Mouse (Mus musculus): ENCODE results near the gene Dnaic1.

Dnaic1 gene

DNA sequence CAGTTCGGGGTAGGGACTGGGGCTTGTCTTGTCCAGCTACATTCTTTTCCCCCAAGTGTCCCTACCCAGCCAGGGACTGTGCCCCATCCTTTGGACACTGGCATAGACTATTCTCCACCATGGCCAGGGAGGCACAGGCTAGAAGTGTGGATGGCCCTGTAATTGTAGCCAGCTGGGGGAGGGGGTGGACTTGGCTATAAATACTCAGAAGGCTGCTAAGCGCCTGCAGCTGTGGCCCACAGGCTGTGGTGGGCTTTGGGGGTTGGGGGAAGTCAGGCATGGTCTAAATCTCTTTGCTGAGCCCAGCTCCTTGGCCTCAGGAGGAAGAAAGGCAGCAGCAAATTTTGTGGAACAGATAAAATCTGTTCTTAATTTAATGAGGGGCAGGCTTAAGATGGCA lies 66.3 kb downstream of the Dnaic1 start:
- no peak for DNase-seq (ENCODE audit: low spot score in 2 of 2)

DNA sequence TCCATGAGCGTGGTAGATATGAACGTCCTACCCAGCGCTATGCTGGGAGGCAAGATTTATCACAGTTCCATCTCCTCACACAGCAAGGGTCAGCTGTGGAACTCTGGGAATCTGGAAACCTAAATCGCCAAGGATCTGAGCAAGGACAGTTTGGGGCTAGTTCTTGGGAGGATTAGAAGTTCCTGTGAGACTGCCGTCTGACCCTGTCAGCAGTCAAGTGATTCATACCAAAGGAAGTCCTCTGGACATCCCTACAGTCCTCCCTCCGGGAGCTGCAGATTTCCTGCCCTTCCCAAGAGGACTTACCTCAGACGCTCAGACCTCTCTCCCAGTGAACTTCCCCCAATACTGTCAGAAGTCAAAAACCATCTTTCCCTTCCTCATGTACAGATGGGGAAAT lies 66.8 kb downstream of the Dnaic1 start:
- no peak for DNase-seq (ENCODE audit: low spot score in 2 of 2)

DNA sequence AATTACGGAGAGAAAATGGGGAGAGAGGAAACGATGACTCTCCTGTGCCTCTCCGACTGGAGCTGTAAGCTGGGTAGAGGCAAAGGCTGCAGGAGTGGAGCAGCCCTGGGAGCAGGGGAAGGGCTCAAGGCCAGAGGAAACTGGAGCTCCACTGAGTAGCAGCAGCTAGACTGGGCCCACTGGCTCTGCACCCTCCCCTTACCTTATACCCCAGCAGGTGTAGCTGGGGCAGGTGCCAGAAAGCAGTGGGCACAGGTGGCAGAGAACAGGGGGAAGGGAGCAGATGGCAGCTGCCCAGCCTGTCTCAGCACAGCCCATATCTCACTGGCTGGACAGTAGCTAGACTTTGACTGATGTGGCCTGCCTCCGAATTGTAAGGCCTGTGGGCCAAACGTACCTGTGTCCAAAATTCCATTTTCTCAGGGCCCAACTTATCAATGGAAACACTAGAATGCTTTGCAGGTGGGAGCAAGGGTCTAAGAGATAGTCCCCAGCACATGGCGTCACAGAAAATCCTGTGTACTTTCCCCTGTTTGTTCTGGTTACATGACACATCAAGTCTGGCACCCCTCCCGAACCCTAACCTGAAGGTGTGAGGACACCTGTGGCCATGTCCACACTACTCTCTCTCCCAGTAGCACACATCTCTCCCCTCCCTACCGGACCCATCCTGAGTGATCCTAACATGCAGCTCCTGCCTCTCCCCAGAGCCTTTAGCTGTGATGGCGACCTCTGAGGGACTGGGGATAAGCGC lies 67.5 kb downstream of the Dnaic1 start:
- no peak for DNase-seq (ENCODE audit: low spot score in 2 of 2)

DNA sequence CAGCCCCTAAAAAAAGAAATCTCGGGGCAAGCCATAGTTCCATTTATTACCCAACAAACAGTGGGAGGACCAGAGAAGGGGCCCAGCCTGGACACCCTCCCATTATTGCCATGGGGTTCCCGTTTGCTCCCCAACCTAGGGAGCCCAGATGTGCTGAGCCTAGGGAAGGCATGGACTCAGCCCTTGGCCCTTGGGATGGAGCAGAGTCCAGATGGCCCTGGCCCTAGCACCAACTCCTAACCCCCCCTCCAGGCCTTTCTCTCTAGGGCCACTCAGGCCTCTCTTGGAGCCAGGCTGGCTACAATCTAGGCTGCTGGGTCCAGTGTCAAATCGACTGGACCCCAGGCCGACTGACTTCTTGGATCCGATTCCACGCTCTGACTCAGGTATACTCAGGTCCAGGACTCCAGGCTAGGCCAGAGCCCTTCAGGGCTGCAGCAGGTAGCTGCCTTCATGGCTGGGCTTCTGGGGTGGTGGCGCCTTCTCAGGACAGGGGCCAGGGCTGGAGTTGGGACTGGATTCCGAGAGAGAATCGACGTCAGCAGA lies 68.7 kb downstream of the Dnaic1 start:
- no peak for DNase-seq (ENCODE audit: low spot score in 2 of 2)

DNA sequence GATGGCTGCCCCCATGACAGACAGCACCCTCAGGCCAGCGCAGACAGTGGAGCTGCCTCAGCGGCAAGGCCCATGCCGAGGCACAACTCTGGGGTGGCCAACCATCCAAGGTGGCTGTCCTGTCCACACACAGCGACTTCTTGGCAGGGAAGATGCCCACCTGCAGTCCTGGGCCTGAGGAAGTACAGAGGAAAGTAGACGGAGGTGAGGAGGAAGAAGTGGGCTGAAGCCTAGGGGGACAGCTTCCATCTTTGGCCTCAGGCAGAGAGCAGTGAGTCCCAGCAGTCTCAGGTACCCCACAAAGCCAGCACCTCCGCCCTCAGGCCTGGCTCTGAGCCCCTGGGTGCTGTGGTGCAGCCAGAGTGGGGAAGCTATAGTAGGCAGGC lies 69.2 kb downstream of the Dnaic1 start:
- no peak for DNase-seq (ENCODE audit: low spot score in 2 of 2)

DNA sequence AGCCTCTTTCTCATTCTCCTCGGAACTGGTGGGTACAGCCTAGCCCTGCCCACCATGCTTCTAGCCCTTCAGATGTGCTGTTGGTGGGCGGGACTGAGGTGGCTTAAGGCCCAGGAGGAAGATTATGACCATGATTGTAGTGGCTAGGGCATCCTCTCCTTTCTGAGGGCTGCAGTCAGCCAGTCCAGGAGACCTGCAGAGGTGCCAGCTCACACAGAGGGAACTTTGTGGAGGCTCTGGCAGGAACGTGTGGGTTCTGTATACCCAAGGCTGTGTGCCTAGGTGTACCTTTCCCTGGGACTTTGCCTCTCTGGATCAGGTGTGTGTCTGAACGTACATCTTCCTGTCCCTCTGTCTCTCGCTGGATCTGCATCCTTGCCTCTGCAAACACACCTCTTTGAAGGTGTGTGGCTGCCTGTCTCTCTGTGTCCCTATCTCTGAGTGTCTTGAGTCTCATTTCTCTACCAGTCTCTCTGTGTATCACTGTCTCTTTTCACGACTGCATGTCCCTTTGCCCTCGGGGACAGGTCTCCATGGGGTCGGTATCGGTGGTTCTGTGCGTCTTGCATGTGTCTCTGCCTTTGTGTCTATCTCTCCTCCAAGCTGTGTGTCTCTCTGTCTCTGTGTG lies 69.8 kb downstream of the Dnaic1 start:
- DNase-seq (ENCODE audit: low spot score in 2 of 2): no peak

DNA sequence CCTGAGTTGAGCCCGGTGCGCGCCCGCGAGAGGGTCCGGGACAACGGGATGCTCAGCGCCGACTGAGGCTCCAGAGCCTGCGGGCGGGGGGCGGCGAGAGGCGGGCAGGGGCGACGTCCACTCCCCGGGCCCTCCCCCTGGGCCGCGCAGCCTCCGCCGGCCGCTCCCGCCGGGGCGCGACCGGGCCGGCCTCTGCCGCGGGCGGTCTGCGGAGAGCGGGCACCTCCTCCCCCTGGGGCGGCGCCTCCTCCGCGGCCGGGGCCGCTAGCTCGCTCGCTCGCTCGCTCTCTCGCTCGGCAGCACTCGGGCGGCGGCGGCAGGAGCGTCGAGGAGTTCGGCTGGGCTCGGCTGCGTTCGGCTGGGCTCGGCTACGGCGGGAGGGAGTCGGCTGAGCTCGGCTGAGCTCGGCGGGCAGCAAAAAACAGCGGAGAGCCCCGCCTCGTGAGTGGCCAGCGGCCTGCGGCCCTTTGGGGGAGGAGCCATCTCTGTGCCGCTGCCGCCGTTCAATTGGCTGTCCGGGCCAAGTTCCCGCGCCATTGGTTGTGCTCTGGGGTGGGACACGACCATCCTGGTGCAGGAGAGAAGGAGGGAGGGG lies 70.4 kb downstream of the Dnaic1 start, which contains the start of gene Enho:
Enho (minus strand) TSS at position 412 of the 595 bp plus-strand sequence.
- DNase-seq (ENCODE audit: low spot score in 2 of 2): peak; percentile 96

DNA sequence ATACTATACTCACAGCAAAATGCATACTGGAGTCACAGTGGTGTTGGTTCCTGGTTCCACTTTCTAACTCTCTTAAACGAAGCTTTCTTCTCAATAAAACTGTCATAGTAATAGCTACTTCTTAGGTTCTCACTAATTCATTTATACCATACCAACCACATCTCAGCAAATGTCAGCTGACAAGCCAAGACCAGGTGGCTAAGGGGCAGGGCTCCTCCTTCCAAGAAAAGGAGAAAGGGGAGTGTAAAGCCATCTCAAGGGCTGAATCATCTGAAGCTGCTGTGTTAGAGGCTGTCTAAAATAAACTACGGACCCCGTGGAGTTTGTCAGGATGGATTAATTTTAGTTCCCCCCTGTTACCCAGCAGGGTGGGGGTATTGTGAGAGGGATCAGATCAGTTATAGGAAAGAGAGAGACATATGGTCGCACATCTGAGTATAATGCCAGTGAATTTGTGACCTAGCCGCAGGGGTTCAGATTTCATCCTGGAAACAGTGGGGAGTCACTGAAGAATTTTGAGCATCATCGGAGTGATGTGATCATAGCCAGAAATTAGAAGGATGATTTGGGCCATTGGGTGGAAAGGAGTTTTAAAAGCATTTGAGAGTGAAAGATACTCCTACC lies 71.7 kb downstream of the Dnaic1 start:
- no peak for DNase-seq (ENCODE audit: low spot score in 2 of 2)

DNA sequence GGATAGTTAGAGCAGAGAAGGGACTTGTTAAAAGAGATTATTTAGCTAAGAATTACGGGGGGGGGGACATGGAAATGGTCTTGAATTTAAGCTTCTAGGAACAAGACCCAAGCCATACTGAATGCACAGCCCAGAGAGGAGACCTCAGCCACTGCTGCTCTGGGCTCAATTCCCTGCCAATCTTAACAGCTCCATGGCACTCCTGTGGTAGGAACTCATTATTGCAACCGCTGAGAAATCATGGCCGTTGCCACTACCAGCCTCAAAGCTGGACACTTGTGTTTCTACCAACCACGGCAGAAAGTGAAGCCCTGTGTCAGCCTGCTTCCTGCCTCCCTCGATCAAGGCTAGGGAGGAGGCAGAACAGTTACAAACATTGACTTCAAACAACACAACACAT lies 75.9 kb downstream of the Dnaic1 start:
- DNase-seq (ENCODE audit: low spot score in 2 of 2): peak in 1 of 2 experiments; percentile 56

DNA sequence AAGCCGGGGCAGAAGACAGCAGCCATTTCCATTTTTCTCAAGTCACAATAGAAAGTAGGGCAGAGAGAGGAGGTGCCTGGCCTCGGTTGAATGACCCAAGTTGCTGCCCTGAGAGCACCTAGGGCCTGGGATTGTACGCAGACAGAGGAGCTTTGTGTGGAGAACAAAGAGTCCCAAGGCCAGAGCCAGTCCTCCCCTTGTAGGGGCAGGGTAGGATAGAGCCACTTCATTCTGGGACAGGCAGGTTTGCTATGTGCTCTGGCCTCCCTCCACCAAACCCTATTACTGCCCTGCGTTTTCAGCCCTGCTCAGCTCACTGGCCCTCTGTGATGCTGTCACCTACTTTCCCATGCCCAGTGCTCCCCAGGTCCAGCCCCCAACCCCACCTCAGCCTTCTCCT lies 78.6 kb downstream of the Dnaic1 start:
- DNase-seq (ENCODE audit: low spot score in 2 of 2): no peak

DNA sequence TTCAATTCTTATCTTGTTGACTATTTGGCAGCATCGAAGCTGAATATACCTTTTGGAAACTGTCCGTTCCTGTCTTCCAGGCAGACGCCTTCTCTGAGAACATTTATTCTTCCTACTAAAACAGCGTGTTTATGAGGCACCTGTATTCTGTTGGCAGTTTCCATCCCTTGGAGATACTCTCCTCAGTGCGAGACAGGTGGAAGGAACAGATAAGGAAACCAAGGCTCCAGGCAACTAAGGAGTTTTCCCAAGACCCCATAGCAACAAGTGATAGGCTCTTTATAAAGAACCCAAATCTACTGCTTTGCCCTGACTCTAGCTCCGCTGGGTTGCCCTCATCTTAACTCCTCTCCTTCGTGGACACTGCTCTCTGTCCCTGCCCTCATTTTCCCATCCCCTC lies 79.1 kb downstream of the Dnaic1 start:
- DNase-seq (ENCODE audit: low spot score in 2 of 2): no peak

DNA sequence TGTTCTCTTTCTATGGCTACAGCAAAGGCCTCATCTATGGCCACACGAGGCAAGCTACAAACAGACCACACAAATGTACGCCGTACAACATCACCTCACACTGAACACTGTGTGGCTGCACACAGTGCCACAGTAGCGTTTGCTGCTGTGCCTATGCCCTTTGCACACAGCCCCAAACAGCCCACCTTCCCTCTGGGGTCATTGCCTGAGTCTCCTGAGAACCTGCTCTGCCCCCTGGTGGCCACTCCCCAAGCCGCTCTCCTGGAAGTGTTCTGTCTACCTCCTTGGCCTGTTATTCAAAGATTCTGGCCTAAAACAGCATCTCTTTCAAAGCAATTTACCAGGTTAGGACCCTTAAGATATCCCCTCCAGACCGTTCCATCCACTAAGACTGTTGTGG lies 83.7 kb downstream of the Dnaic1 start:
- DNase-seq (ENCODE audit: low spot score in 2 of 2): peak; percentile 72 to 85

DNA sequence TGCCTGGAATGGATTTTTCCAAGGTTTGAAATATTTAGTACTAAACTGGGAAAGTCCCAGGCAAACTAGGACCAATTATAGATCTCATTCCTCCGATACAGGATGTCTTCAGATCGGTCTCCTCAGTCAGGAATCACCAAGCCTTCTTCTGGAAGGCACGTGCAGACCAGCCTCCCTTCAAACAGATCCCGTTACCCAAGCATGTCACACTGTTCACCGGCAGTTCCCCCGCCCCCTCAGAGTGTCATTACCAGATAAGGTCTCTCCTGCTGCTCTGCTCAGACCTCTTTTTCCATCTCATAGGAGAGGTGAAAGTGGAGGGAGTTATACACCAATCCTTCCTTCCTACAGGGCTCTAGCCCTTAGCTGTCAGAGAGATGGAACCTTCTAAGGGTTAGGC lies 84.2 kb downstream of the Dnaic1 start:
- no peak for DNase-seq (ENCODE audit: low spot score in 2 of 2)

DNA sequence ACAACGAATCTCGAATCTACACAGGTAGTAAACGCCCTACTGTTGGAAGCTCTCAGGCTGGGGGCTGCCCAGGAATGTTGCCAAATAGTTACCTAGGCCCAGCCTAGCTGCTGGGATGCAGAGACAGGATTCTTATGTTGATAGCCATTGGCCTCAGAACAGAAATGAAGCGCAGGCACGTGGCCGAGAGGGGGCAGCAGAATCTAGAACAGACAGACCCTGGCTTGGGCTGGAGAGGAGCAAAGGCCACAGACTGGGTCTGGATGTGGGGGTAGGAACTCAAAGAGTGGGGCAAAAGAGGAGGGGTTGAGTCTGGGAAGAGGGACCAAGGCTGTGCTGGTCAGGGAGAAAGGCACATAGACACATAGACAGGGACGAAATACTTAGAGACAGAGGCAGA lies 84.6 kb downstream of the Dnaic1 start:
- peak; percentile 59 to 71 for DNase-seq (ENCODE audit: low spot score in 2 of 2)

DNA sequence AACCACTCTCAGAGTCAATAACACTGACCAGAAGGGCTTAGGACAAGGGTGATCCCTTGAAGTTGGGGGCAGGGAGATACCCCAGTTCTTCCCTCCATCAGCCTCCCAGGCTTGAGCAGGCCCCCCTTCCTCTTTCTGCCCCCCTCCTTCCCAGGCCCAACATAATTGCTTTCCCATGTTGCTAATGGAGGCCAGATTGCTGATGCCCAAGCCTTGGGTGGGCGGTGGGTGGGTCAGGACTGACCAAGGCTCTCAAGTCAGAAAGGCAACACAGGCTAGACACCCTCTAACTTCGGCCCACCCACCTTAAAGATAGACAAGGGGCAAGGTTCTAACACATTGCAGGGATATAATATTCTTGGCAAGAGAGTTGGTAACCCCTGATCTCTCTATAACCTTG lies 86.0 kb downstream of the Dnaic1 start:
- DNase-seq (ENCODE audit: low spot score in 2 of 2): no peak

DNA sequence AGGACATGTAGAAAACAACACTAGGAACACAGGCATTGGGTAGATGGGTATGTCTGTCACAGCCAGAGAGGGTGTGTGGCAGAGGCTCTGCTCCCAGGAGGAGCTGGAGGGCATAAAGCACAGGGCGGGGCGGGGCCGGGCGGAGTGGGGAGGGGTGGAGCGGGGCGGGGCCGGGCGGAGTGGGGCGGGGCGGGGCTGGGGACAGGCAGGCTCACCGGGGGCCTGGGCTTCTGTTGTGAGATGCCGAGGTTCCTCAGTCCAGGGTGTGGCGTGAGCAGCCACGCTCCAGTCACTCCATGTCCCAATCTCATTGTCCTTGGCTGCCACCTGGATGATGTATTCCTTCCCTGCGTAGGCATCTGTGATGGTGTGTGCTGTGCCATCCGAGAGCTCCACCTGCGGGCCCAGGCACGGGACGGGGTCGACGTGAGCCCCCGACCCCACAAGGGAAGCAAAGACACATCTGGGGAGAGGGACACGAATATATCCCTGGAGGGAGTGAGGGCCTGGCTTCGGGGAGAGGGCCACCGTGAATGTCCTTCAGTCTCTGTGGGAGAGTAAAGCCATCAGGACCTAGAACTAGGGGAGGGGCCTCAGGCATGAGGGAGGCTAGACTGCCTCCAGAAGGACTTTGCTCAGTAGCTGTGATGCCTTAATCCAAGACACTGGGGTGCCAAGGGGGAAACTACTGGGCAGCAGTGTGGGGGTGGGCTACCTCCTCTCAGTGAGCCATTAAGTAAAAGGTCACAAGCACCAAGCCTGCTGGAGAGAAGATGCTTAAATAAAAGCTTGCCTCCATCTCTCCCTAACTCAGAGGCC lies 89.2 kb downstream of the Dnaic1 start:
- no peak for DNase-seq (ENCODE audit: low spot score in 2 of 2)

DNA sequence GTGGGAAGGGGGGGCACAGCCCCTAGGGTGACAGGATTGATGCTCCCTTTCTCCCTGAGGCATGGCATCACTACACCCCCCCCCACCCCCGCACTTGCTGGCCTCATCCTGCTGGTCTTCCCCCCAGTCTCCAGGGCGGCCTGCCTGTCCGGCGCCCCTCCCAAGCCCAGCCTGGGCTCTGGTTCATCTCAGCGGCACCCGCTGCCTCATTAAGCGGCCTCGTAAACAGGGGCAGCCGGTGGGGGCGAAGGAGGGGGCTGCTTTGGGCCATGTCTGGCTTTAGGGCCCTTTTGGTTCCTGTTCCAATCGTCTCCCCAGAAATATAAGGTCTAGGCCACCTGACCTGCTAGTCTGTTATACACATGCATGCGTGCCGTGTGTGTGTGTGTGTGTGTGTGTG lies 90.0 kb downstream of the Dnaic1 start:
- no peak for DNase-seq (ENCODE audit: low spot score in 2 of 2)

DNA sequence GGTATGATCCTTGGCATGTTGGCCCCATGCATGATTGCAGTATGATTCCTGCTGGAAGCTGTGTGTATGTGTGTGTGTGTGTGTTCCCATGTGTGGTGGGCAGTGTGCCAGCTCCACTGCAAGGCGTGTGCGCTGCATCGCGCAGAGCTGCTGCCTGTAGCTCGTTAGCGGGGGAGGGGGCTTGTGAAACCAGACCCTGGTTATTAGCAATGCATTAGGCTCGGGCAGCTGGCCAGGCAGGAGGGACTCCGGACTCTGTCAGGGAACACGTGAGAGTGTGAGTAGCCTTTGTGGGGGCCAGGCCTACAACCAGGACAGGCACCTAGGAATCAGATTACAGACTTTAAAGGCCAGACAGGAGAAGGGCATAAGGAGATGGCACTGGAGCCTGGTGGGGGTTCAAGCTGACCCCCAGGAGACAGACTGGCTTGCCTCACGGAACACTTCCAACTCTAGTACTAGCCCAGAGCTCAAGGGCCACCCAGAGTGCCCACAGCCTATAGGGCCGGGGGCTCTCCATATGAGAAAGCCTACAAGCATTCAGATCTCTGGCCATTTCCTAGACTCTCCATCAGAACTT lies 91.4 kb downstream of the Dnaic1 start:
- no peak for DNase-seq (ENCODE audit: low spot score in 2 of 2)

DNA sequence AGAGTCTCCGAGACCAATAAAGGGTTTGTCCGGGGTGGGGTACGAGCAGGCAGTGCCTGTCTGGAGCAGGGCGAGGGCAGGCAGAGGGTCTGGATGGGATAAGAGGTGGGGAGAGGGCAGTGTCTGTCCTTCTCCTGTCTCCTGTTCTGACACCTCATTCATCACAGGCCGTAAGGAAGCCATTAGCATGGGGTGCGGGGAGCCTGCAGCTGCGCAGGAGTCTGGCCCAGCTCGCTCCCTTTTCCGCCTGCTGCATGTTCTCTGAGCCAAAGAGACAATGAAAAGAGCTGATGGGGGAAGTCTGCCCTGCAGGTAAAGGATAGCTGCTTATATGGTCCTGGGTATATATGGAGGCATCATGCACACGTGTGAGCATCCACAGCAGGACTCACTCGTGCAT lies 93.1 kb downstream of the Dnaic1 start:
- no peak for DNase-seq (ENCODE audit: low spot score in 2 of 2)

DNA sequence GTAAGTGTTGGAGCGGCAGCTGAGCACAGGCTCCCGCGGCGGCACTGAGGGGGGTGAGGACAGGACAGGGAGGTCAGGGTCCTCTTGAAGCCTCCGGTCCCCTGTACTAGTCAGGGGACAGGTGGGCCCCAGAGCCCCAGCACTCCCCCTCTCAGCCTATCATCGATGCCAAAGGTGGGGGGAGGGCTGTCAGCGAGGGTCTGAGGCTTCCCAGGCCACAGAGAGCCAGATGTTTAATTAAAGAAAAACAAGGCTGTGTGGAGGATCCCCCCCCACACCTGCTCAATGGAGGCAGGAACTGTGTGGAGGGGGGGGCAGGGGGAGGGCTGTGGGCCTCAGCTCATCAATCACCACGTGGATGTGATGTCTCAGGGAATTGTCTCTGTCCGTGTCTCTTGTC lies 94.0 kb downstream of the Dnaic1 start:
- DNase-seq (ENCODE audit: low spot score in 2 of 2): no peak

DNA sequence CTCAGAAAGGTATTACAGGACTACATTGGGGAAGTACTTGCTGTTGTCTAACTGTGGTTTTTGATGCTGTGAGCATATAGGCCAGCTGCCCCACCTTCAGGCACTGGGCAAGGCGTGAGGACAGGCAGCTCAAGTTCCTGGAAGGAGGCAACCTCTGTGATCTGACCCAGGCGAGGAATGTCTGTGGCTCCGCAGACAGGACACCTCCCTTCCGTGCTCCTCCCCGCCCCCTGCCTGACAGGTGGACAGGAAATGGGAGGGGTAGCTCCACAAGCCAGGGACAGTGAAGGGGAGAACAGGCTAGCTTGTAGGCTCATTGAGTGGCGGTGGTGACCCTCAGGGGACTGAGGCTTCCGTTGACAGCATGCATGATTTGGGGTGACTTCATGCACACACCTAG lies 95.0 kb downstream of the Dnaic1 start:
- DNase-seq (ENCODE audit: low spot score in 2 of 2): no peak

Measured in right cerebral cortex, postnatal 10 days (tissue).